Mouse (Mus musculus): ENCODE results near the gene Bckdhb. TPM values are rescaled to one million over a fixed set of nuclear protein-coding genes. Genes with fewer than 3 reads are reported as not detected.

The Bckdhb gene
- total and polyA plus RNA-seq, 3 experiments: 10.6 to 20.3 (median 12.0) TPM

- dilution Hi-C loops (cut with MboI; ENCODE audit: extremely low pct_ligation_motif_present, extremely low pct_unique_long_range_greater_than_20kb, low sequenced_read_pairs) (no loop called here), in situ Hi-C loops (cut with MboI; ENCODE audit: low pct_ligation_motif_present, low pct_unique_long_range_greater_than_20kb, low sequenced_read_pairs) (no loop called here)
- Histone ChIP-seq H3K9ac (ENCODE audit: insufficient read depth, low read depth) (no peak overlapping the region), H3K27ac (ENCODE audit: insufficient read depth, low read depth) (no peak overlapping the region), H3K27me3 (replicated peaks) (no peaks in the 10 kb centered on the region), H3K36me3 (replicated peaks in 1 of 2; ENCODE audit: control insufficient read depth in 1 of 2, insufficient read depth in 1 of 2, low read length in 1 of 2) (peaks cover 0 to 4% of the 10 kb centered on the region in 2 experiments), H3K79me2 (replicated peaks; ENCODE audit: control insufficient read depth, extremely low read depth, insufficient read depth, poor library complexity, severe bottlenecking) (no peaks in the 10 kb centered on the region), H3K4me2 (ENCODE audit: insufficient read depth, low read depth, poor library complexity, severe bottlenecking) (no peak overlapping the region), H3K4me1 (ENCODE audit: control insufficient read depth in 1 of 2, insufficient read depth in 2 of 2) (no peaks in the 10 kb centered on the region), H3K4me3 (replicated peaks in 1 of 3; ENCODE audit: low read depth in 2 of 3, low read length in 2 of 3, poor library complexity in 1 of 3) (no peak overlapping the region), H3K9me3 (replicated peaks; ENCODE audit: low read length) (no peaks in the 10 kb centered on the region)
- no peak for DNase-seq (ENCODE audit: extremely low read depth)
- TF ChIP-seq TCF12 (IDR thresholded peaks at IDR 0.05; ENCODE audit: low read depth, low read length): no peak
- no peak for TF ChIP-seq RCOR1 (conservative IDR thresholded peaks at IDR 0.05; ENCODE audit: low read depth, low read length)
- TF ChIP-seq JUND (conservative IDR thresholded peaks at IDR 0.05; ENCODE audit: low read depth, low read length): no peak
- TF ChIP-seq RAD21 (IDR thresholded peaks at IDR 0.05; ENCODE audit: low read depth, low read length): no peak
- no peak for TF ChIP-seq CHD2 (IDR thresholded peaks at IDR 0.05; ENCODE audit: low read length)
- no peak for TF ChIP-seq SIN3A (IDR thresholded peaks at IDR 0.05; ENCODE audit: low read length)
Measured at GRCm38 (mm10) chr9:84036046-84036445, 111.1 kb downstream of the Bckdhb start.

GRCm38 (mm10) chr9:84037224-84037623 is 112.3 kb downstream of the Bckdhb start:
- no peak overlapping the region for H3K4me3 ChIP-seq (replicated peaks in 1 of 3; ENCODE audit: low read depth in 2 of 3, low read length in 2 of 3, poor library complexity in 1 of 3)
- no peak overlapping the region for H3K9ac ChIP-seq (ENCODE audit: insufficient read depth, low read depth)
- no peaks in the 10 kb centered on the region for H3K27me3 ChIP-seq (replicated peaks)
- H3K9me3 ChIP-seq (replicated peaks; ENCODE audit: low read length): no peaks in the 10 kb centered on the region
- DNase-seq (ENCODE audit: extremely low read depth): no peak
- no peak overlapping the region for H3K4me2 ChIP-seq (ENCODE audit: insufficient read depth, low read depth, poor library complexity, severe bottlenecking)
- H3K79me2 ChIP-seq (replicated peaks; ENCODE audit: control insufficient read depth, extremely low read depth, insufficient read depth, poor library complexity, severe bottlenecking): no peaks in the 10 kb centered on the region
- no peak overlapping the region for H3K27ac ChIP-seq (ENCODE audit: insufficient read depth, low read depth)
- in situ Hi-C loops (cut with MboI; ENCODE audit: low pct_ligation_motif_present, low pct_unique_long_range_greater_than_20kb, low sequenced_read_pairs) (no loop called here), dilution Hi-C loops (cut with MboI; ENCODE audit: extremely low pct_ligation_motif_present, extremely low pct_unique_long_range_greater_than_20kb, low sequenced_read_pairs) (no loop called here)
- H3K4me1 ChIP-seq (ENCODE audit: control insufficient read depth in 1 of 2, insufficient read depth in 2 of 2): no peaks in the 10 kb centered on the region
- no peaks in the 10 kb centered on the region for H3K36me3 ChIP-seq (replicated peaks in 1 of 2; ENCODE audit: control insufficient read depth in 1 of 2, insufficient read depth in 1 of 2, low read length in 1 of 2)
- TF ChIP-seq ZKSCAN1 (IDR thresholded peaks at IDR 0.05; ENCODE audit: borderline replicate concordance, low read depth, low read length): no peak
- no peak for TF ChIP-seq MEF2A (IDR thresholded peaks at IDR 0.05; ENCODE audit: borderline replicate concordance, low read depth, low read length)
- TF ChIP-seq NELFE (IDR thresholded peaks at IDR 0.05; ENCODE audit: low read depth, low read length): no peak
- no peak for TF ChIP-seq MAX (IDR thresholded peaks at IDR 0.05; ENCODE audit: low read length)

- no peak overlapping the region for H3K27ac ChIP-seq (ENCODE audit: insufficient read depth, low read depth)
- no peaks in the 10 kb centered on the region for H3K36me3 ChIP-seq (replicated peaks in 1 of 2; ENCODE audit: control insufficient read depth in 1 of 2, insufficient read depth in 1 of 2, low read length in 1 of 2)
- no peaks in the 10 kb centered on the region for H3K79me2 ChIP-seq (replicated peaks; ENCODE audit: control insufficient read depth, extremely low read depth, insufficient read depth, poor library complexity, severe bottlenecking)
- no peak overlapping the region for H3K9ac ChIP-seq (ENCODE audit: insufficient read depth, low read depth)
- no peak for DNase-seq (ENCODE audit: extremely low read depth)
- dilution Hi-C loops (cut with MboI; ENCODE audit: extremely low pct_ligation_motif_present, extremely low pct_unique_long_range_greater_than_20kb, low sequenced_read_pairs) (no loop called here), in situ Hi-C loops (cut with MboI; ENCODE audit: low pct_ligation_motif_present, low pct_unique_long_range_greater_than_20kb, low sequenced_read_pairs) (no loop called here)
- TF ChIP-seq ZC3H11A (IDR thresholded peaks at IDR 0.05; ENCODE audit: low read depth, low read length) (no peak), GABPA (IDR thresholded peaks at IDR 0.05; ENCODE audit: insufficient replicate concordance, low read depth, low read length) (no peak), MXI1 (IDR thresholded peaks at IDR 0.05; ENCODE audit: low read depth, low read length) (no peak), UBTF (IDR thresholded peaks at IDR 0.05; ENCODE audit: low read depth, low read length) (no peak), MAFK (IDR thresholded peaks at IDR 0.05; ENCODE audit: insufficient replicate concordance, low read length) (no peak)
- H3K4me1 ChIP-seq (ENCODE audit: control insufficient read depth in 1 of 2, insufficient read depth in 2 of 2): no peaks in the 10 kb centered on the region
- no peaks in the 10 kb centered on the region for H3K27me3 ChIP-seq (replicated peaks)
- no peak overlapping the region for H3K4me2 ChIP-seq (ENCODE audit: insufficient read depth, low read depth, poor library complexity, severe bottlenecking)
- H3K9me3 ChIP-seq (replicated peaks; ENCODE audit: low read length): no peaks in the 10 kb centered on the region
- H3K4me3 ChIP-seq (replicated peaks in 1 of 3; ENCODE audit: low read depth in 2 of 3, low read length in 2 of 3, poor library complexity in 1 of 3): no peak overlapping the region
Measured at GRCm38 (mm10) chr9:84038946-84039345, 114.0 kb downstream of the Bckdhb start.
